Mouse (Mus musculus) testis, adult 2 months (tissue): Measurements from ENCODE around the gene Ddx10. TPM values are rescaled to one million over a fixed set of nuclear protein-coding genes. Genes with fewer than 3 reads are reported as not detected.
A peak's percentile ranks its signal among the peaks of the same experiment; 100 is the strongest.

Experiments used
- H3K27ac ChIP-seq: fragments of 200-500 bp; 2 replicates; pipeline ENCODE4 v1.5.1; 2012; ENCODE audit warnings: low read depth, low read length; ENCODE audit not compliant: control insufficient read depth, insufficient read depth
- H3K27me3 ChIP-seq: fragments of 200-500 bp; 2 replicates; pipeline ENCODE4 v1.6.1; 2012; ENCODE audit warnings: mild to moderate bottlenecking, low read length, moderate library complexity; ENCODE audit not compliant: control insufficient read depth, insufficient read depth
- H3K36me3 ChIP-seq: fragments of 200-500 bp; 2 replicates; pipeline ENCODE4 v1.6.1; 2012; ENCODE audit warnings: mild to moderate bottlenecking, low read length; ENCODE audit not compliant: control insufficient read depth, insufficient read depth
- H3K4me1 ChIP-seq: fragments of 200-500 bp; 2 replicates; pipeline ENCODE4 v1.6.1; 2012; ENCODE audit warnings: low read length; ENCODE audit not compliant: control insufficient read depth, insufficient read depth
- H3K4me3 ChIP-seq: fragments of 200-500 bp; 2 replicates; pipeline ENCODE4 v1.5.1; 2012; ENCODE audit warnings: low read depth, mild to moderate bottlenecking, low read length, moderate library complexity, mixed read lengths; ENCODE audit not compliant: control insufficient read depth
- CTCF ChIP-seq: fragments of 200-500 bp; IDR thresholded peaks from 2 replicates; pipeline ENCODE4 v1.5.1; 2012; ENCODE audit warnings: low read depth, mild to moderate bottlenecking, inconsistent platforms, low read length, moderate library complexity; ENCODE audit not compliant: control insufficient read depth, insufficient read depth, insufficient replicate concordance
- POLR2A ChIP-seq: fragments of 200-500 bp; IDR thresholded peaks from 2 replicates; pipeline ENCODE4 v1.6.1; 2012; ENCODE audit warnings: low read depth, mild to moderate bottlenecking, inconsistent platforms, low read length, moderate library complexity; ENCODE audit not compliant: control insufficient read depth
- polyA plus RNA-seq: library from polyadenylated mRNA; depleted of rRNA; stranded (reverse); fragments of >200 nt; gene quantifications from 2 replicates; pipeline ENCODE4 v1.2.3, GENCODE M21; 2012; rRNA removed

Gene Ddx10
- polyA plus RNA-seq, 1 experiment, result 4.5 TPM

DNA sequence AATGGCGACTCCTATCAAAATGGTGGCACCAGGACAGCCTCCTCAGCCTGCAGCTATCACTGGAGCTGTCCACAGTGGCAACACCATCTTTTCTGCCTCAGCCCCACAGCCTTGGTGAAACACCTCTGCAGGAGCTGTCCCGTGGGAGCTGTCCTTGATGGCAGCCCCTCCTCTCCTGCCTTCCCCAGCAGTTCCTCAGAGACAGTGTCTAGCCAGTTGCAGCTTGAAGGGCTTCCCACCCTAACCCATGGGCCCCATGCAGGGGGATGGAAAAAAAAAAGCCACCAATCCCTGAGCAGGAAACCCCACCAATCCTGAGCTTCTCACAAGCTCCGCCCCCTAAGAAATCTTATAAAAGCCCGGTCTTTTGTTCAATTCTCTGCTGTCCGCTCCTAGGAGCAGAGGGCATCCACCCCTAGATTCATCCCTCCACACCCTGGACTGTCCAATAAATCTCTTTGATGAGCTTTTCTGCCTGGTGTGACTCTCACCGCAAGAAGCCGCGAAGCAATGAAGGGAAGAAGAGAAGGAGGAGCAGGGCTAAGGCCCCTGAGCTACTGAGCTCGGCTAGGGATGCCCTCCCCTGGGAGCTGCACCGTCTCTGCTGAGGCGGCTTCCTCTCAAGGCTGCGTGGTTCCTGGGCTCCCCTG, 176.9 kb downstream of the Ddx10 start:
- H3K4me1 ChIP-seq, result peaks cover 12% of the 10 kb centered on the region
- H3K27ac ChIP-seq, result peak overlapping the region; percentile 22; the same call in 1 of the 2 replicates
- H3K27me3 ChIP-seq, result no peaks in the 10 kb centered on the region
- TF ChIP-seq POLR2A, result peak; percentile 53
- no peak for TF ChIP-seq CTCF
- peak overlapping the region; percentile 63 for H3K4me3 ChIP-seq
- no peaks in the 10 kb centered on the region for H3K36me3 ChIP-seq

DNA sequence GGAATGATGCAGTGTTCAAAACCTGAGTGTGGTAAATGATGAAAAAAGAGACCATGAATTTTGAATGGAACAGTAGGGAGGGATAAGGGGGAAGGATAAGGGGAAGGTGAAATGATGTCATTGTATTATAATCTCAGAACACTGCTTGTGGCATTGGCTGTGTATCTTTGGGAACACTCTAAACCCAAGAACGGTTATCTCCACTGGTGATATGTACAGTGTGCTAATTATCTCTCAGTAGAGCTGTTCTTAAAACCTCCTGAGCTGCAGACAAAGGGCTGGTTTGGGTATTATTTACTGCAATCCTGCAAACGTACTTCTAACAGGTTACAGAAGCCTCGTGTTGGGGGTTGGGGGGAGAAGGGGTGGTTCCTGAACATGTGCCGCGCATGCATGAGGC, 179.7 kb downstream of the Ddx10 start:
- Histone ChIP-seq H3K27me3 (no peaks in the 10 kb centered on the region), H3K4me3 (no peak overlapping the region), H3K27ac (no peak overlapping the region), H3K4me1 (peaks cover 9% of the 10 kb centered on the region), H3K36me3 (no peaks in the 10 kb centered on the region)
- no peak for TF ChIP-seq CTCF
- TF ChIP-seq POLR2A, result no peak

- no peaks in the 10 kb centered on the region for H3K27me3 ChIP-seq
- no peak for TF ChIP-seq POLR2A
- no peak for TF ChIP-seq CTCF
- no peak overlapping the region for H3K4me3 ChIP-seq
- peaks cover 9% of the 10 kb centered on the region for H3K4me1 ChIP-seq
- no peaks in the 10 kb centered on the region for H3K36me3 ChIP-seq
- no peak overlapping the region for H3K27ac ChIP-seq
Measured at GRCm38 (mm10) chr9:53066428-53066827, 181.4 kb downstream of the Ddx10 start.

- H3K4me3 ChIP-seq, result no peak overlapping the region
- no peaks in the 10 kb centered on the region for H3K27me3 ChIP-seq
- H3K36me3 ChIP-seq, result no peaks in the 10 kb centered on the region
- H3K4me1 ChIP-seq, result peaks cover 2% of the 10 kb centered on the region; the same call in 1 of the 2 replicates
- TF ChIP-seq POLR2A (no peak), CTCF (no peak)
- H3K27ac ChIP-seq, result no peak overlapping the region
Measured at GRCm38 (mm10) chr9:53065028-53065427, 182.8 kb downstream of the Ddx10 start.

DNA sequence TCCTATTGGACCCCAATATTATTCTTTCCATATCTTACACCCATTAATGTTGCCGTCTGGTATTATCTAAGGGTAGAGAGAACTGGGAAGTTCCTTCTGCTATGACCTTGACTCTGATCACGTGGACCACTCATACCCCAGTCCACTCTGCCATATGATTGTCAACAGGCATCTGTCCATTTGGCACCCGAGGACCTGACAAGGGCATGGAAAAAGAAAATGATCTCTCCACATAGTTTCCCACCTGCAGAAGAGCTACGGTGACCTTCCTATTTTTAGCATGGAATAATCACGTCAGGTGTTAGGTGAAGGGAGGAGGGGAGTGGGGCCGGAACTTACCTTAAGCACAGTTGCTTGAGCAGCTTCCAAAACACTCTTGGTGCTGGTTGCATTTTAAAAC, 183.3 kb downstream of the Ddx10 start:
- TF ChIP-seq POLR2A (no peak), CTCF (no peak)
- no peaks in the 10 kb centered on the region for H3K27me3 ChIP-seq
- no peak overlapping the region for H3K27ac ChIP-seq
- no peaks in the 10 kb centered on the region for H3K4me1 ChIP-seq
- H3K4me3 ChIP-seq, result no peak overlapping the region
- H3K36me3 ChIP-seq, result no peaks in the 10 kb centered on the region

DNA sequence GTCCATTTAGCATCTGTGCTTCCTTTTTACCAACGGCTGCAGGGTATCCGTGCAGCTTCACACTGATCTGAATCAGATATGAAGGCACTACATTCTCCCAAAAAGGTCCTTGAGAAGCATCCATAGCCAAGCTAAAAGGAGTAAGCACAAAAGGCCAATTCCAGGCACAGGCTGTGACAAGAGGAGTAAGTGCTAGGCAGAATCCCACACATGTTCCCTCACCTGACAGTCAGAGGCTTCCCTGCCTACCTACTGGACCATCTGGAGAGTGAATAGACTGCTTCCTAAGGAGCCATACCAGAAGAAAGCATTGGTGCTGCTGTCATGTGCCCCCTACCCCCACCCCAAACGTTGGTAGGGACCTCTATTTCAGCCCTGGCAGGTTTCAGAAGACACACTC, 192.5 kb downstream of the Ddx10 start:
- H3K27ac ChIP-seq, result no peak overlapping the region
- no peaks in the 10 kb centered on the region for H3K4me1 ChIP-seq
- H3K27me3 ChIP-seq, result no peaks in the 10 kb centered on the region
- no peak overlapping the region for H3K4me3 ChIP-seq
- TF ChIP-seq CTCF (no peak), POLR2A (no peak)
- H3K36me3 ChIP-seq, result no peaks in the 10 kb centered on the region

Other genes starting within 250 kb of the Ddx10 start
- gene Exph5, start 53.6 kb upstream of the Ddx10 start, polyA plus RNA-seq, result 1.0 and 1.3 TPM in 2 replicates
- 1.1 and 1.4 TPM in 2 replicates for gene Kdelc2, start 136.0 kb upstream of the Ddx10 start, polyA plus RNA-seq
- 13.6 and 14.2 TPM in 2 replicates for gene 4930550C14Rik, start 154.3 kb upstream of the Ddx10 start, polyA plus RNA-seq